In genomic region chr1:92847873-92848839, GRCm38 (mm10) we compare ENCODE assay signal across 8 mouse cellular contexts. TPM values are rescaled to one million over a fixed set of nuclear protein-coding genes. Genes with fewer than 3 reads are reported as not detected.
A peak's percentile ranks its signal among the peaks of the same experiment; 100 is the strongest.
DNase-seq lines count a peak whose midpoint lies in the region; ATAC-seq and TF ChIP-seq lines count a peak whose summit lies in the region.

No protein-coding gene starts in this region.

- 0 out of 2 replicates have a peak, but pooled peaks cover 3% of the 10 kb centered on the region for H3K27me3 ChIP-seq in heart, postnatal 0 days (ENCODE audit: control insufficient read depth, insufficient read depth, low read length)
- no peaks in the 10 kb centered on the region for H3K27me3 ChIP-seq in hindbrain, embryonic 16.5 days (replicated peaks; ENCODE audit: control insufficient read depth, insufficient read depth, low read length)
- no peaks in the 10 kb centered on the region for H3K27me3 ChIP-seq in myocyte (ENCODE audit: control insufficient read depth, insufficient read depth, insufficient read length)

- intact Hi-C loops in heart, postnatal 25 days (cut with DNase I) = no loop called here

- peak overlapping the region; percentile 10; the same call in 1 of the 2 replicates for H3K9ac ChIP-seq in heart, postnatal 0 days (replicated peaks; ENCODE audit: low read depth, low read length)
- H3K9ac ChIP-seq in hindbrain, embryonic 16.5 days (ENCODE audit: low read depth, low read length) = peak overlapping the region; percentile 83

- TF ChIP-seq POLR2A in cortical plate, adult 2 months (IDR thresholded peaks at IDR 0.05; ENCODE audit: extremely low read depth, insufficient read depth, low read length) = no peak
- TF ChIP-seq POLR2A in myocyte (IDR thresholded peaks at IDR 0.05; ENCODE audit: insufficient read length, low read depth) = no peak

- peaks cover 20% of the 10 kb centered on the region for H3K4me1 ChIP-seq in heart, postnatal 0 days (ENCODE audit: control insufficient read depth, insufficient read depth)
- H3K4me1 ChIP-seq in cortical plate, adult 2 months (ENCODE audit: control insufficient read depth, insufficient read depth, low read length) = peaks cover 6% of the 10 kb centered on the region
- H3K4me1 ChIP-seq in hindbrain, embryonic 16.5 days (ENCODE audit: control insufficient read depth, insufficient read depth, low read depth, low read length) = peaks cover 43% of the 10 kb centered on the region

- DNase-seq in heart, postnatal 0 days (ENCODE audit: low spot score) = no peak
- no peak for DNase-seq in heart, postnatal 25 days (ENCODE audit: low spot score)
- DNase-seq in MN1 (ENCODE audit: low spot score) = no peak
- DNase-seq in layer of hippocampus, adult 18-20 months (ENCODE audit: low spot score in 2 of 2) = no peak
- no peak for DNase-seq in testis, postnatal 10 days (ENCODE audit: low spot score)

- H3K4me2 ChIP-seq in heart, postnatal 0 days (ENCODE audit: low read depth, low read length) = peak overlapping the region; percentile 41
- H3K4me2 ChIP-seq in hindbrain, embryonic 16.5 days (ENCODE audit: low read length) = peak overlapping the region; percentile 91
- H3K4me2 ChIP-seq in myocyte (ENCODE audit: low read depth) = no peak overlapping the region

- H3K9me3 ChIP-seq in heart, postnatal 0 days (replicated peaks; ENCODE audit: control insufficient read depth, low read length) = no peaks in the 10 kb centered on the region
- H3K9me3 ChIP-seq in hindbrain, embryonic 16.5 days (ENCODE audit: control insufficient read depth, low read length) = no peaks in the 10 kb centered on the region

- WGBS in heart, postnatal 0 days = 10% methylated on average over 40 of the region's 41 CpGs
- 3% methylated on average over 41 of the region's 41 CpGs for WGBS in hindbrain, embryonic 16.5 days

- peaks cover 99% of the 10 kb centered on the region for H3K79me2 ChIP-seq in myocyte (ENCODE audit: control insufficient read depth, insufficient read depth)

- no peak for ATAC-seq in heart, postnatal 0 days (ENCODE audit: insufficient read depth, low read depth)
- ATAC-seq in hindbrain, embryonic 16.5 days = peak; percentile 90

- H3K36me3 ChIP-seq in heart, postnatal 0 days (replicated peaks; ENCODE audit: control insufficient read depth, insufficient read depth, low read length) = no peaks in the 10 kb centered on the region
- H3K36me3 ChIP-seq in hindbrain, embryonic 16.5 days (ENCODE audit: control insufficient read depth, insufficient read depth, low read length) = no peaks in the 10 kb centered on the region
- peaks cover 23% of the 10 kb centered on the region for H3K36me3 ChIP-seq in myocyte (ENCODE audit: control insufficient read depth, insufficient read depth)

- no peak for TF ChIP-seq CTCF in heart, postnatal 0 days (IDR thresholded peaks at IDR 0.05; ENCODE audit: low read depth)
- TF ChIP-seq CTCF in cortical plate, adult 2 months (IDR thresholded peaks at IDR 0.05; ENCODE audit: extremely low read depth, insufficient read depth, low read length) = no peak

- no peak for TF ChIP-seq EP300 in heart, postnatal 0 days (IDR thresholded peaks at IDR 0.05; ENCODE audit: low read depth)

- H3K27ac ChIP-seq in heart, postnatal 0 days (ENCODE audit: low read depth) = no peak overlapping the region
- H3K27ac ChIP-seq in cortical plate, adult 2 months (ENCODE audit: insufficient read depth, low read length) = peak overlapping the region; percentile 51
- H3K27ac ChIP-seq in hindbrain, embryonic 16.5 days (ENCODE audit: low read depth, low read length) = peak overlapping the region; percentile 96

- no peak overlapping the region for H3ac ChIP-seq in myocyte (ENCODE audit: control insufficient read depth, insufficient read length)

- H3K4me3 ChIP-seq in heart, postnatal 0 days (ENCODE audit: low read depth, low read length) = peak overlapping the region; percentile 13; the same call in 1 of the 2 replicates
- peak overlapping the region; percentile 64 for H3K4me3 ChIP-seq in cortical plate, adult 2 months (ENCODE audit: insufficient read depth, low read length)
- peak overlapping the region; percentile 69 for H3K4me3 ChIP-seq in hindbrain, embryonic 16.5 days (ENCODE audit: low read length)
- no peak overlapping the region for H3K4me3 ChIP-seq in myocyte

TF ChIP-seq in myocyte, 11 proteins besides CTCF, POLR2A, EP300 and RAD21:
- TF ChIP-seq CEBPB (IDR thresholded peaks at IDR 0.05; ENCODE audit: insufficient read depth, poor library complexity, severe bottlenecking) (no peak), SRF (IDR thresholded peaks at IDR 0.05; ENCODE audit: control insufficient read depth, insufficient read length, low read depth) (no peak), MAX (IDR thresholded peaks at IDR 0.05; ENCODE audit: low read depth) (no peak), POLR2AphosphoS2 (IDR thresholded peaks at IDR 0.05; ENCODE audit: insufficient read length, low read depth) (peak; percentile 44)

RNA-seq across cellular contexts. Expression of gene Gpc1, which starts 16.7 kb away (rescaled TPM):
- total RNA-seq in heart, postnatal 0 days (2014; rRNA removed; ENCODE audit: low replicate concordance) = 201 and 227 TPM in 2 replicates
- 52.1 and 53.9 TPM in 2 replicates for polyA plus RNA-seq in heart, postnatal 0 days (2015; fragmentation: Nextera tagmentation; extraction: Ambion mirVana)
- 100 to 1,000 TPM; 366 to 368 TPM for total RNA-seq in heart, postnatal 25 days (2021)
- polyA plus RNA-seq in cortical plate, adult 2 months (2012; rRNA removed) = 49.5 and 58.9 TPM in 2 replicates
- polyA plus RNA-seq in hindbrain, embryonic 16.5 days (2015; fragmentation: Nextera tagmentation; extraction: Ambion mirVana) = 57.2 and 65.4 TPM in 2 replicates
- 930 TPM for polyA plus RNA-seq in myocyte (2012; fragmentation: generic; extraction: Trizol)
- 100 to 1,000 TPM; 136 to 139 TPM for total RNA-seq in layer of hippocampus, adult 18-20 months (2021)

RNA-seq across cellular contexts. Expression of gene Ankmy1, which starts 54.5 kb away (rescaled TPM):
- total RNA-seq in heart, postnatal 0 days (2014; rRNA removed; ENCODE audit: low replicate concordance) = not detected in 2 replicates
- 0.10 TPM in 1 of 2 replicates, not detected in the other for polyA plus RNA-seq in heart, postnatal 0 days (2015; fragmentation: Nextera tagmentation; extraction: Ambion mirVana)
- not detected for total RNA-seq in heart, postnatal 25 days (2021)
- 0.23 and 0.25 TPM in 2 replicates for polyA plus RNA-seq in cortical plate, adult 2 months (2012; rRNA removed)
- 0.50 and 0.55 TPM in 2 replicates for polyA plus RNA-seq in hindbrain, embryonic 16.5 days (2015; fragmentation: Nextera tagmentation; extraction: Ambion mirVana)
- polyA plus RNA-seq in myocyte (2012; fragmentation: generic; extraction: Trizol) = 2.4 TPM
- total RNA-seq in layer of hippocampus, adult 18-20 months (2021) = under 1 TPM; 0.42 to 0.53 TPM

RNA-seq across cellular contexts. Expression of gene Dusp28, which starts 58.6 kb away (rescaled TPM):
- total RNA-seq in heart, postnatal 0 days (2014; rRNA removed; ENCODE audit: low replicate concordance) = 23.5 and 26.8 TPM in 2 replicates
- 21.4 and 25.2 TPM in 2 replicates for polyA plus RNA-seq in heart, postnatal 0 days (2015; fragmentation: Nextera tagmentation; extraction: Ambion mirVana)
- 10 to 100 TPM; 11.9 to 13.2 TPM for total RNA-seq in heart, postnatal 25 days (2021)
- polyA plus RNA-seq in cortical plate, adult 2 months (2012; rRNA removed) = 52.9 and 55.3 TPM in 2 replicates
- 15.5 and 17.3 TPM in 2 replicates for polyA plus RNA-seq in hindbrain, embryonic 16.5 days (2015; fragmentation: Nextera tagmentation; extraction: Ambion mirVana)
- polyA plus RNA-seq in myocyte (2012; fragmentation: generic; extraction: Trizol) = 40.9 TPM
- 10 to 100 TPM; 16.0 to 17.9 TPM for total RNA-seq in layer of hippocampus, adult 18-20 months (2021)

Comparison
In these comparisons a context has a peak if more than half of its experiments do, and no peak if none do; other contexts are left out.
1. RNA of gene Gpc1, which starts 16.7 kb away (polyA plus RNA-seq): 930 TPM in myocyte (single experiment); 57.2 to 65.4 TPM in hindbrain, embryonic 16.5 days, 52.1 to 53.9 TPM in heart, postnatal 0 days and 49.5 to 58.9 TPM in cortical plate, adult 2 months; every median in the first group is over 10 times any median in the second.